Mouse (Mus musculus) embryo, embryonic 11 days (tissue): ENCODE data around the gene Neurod2.

Experiments
- DNase-seq: peaks from one replicate; pipeline ENCODE4 v3.0.0-alpha.2; 2015

The Neurod2 gene

DNA sequence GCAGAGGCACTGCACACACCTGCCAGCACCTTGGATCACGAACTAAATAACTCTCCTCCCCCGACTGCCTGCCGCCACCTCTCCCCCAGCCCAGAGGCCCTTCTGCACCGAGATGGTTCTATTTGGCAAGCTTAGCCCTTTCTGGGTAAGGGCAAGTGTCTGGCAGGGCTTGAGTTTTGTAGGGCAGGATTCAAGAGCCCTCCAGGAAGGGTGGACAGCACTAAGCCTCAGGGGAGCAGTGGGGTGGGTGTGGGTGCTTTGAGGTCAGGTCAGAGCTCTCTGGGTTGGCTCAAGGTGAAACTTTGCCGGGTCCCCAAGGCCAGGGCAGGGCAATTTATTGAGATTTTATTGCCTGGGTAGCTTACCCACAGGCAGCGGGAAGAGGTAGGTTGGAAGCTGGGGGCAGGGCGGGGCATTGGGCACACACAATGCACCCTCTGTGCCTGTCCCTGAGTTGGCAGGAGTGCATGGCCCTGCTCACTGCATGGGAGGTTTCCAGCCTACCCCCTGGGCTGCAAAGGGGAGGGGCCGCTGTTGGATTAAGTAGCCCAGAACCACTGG, 24.3 kb upstream of the Neurod2 start:
- DNase-seq: no peak

DNA sequence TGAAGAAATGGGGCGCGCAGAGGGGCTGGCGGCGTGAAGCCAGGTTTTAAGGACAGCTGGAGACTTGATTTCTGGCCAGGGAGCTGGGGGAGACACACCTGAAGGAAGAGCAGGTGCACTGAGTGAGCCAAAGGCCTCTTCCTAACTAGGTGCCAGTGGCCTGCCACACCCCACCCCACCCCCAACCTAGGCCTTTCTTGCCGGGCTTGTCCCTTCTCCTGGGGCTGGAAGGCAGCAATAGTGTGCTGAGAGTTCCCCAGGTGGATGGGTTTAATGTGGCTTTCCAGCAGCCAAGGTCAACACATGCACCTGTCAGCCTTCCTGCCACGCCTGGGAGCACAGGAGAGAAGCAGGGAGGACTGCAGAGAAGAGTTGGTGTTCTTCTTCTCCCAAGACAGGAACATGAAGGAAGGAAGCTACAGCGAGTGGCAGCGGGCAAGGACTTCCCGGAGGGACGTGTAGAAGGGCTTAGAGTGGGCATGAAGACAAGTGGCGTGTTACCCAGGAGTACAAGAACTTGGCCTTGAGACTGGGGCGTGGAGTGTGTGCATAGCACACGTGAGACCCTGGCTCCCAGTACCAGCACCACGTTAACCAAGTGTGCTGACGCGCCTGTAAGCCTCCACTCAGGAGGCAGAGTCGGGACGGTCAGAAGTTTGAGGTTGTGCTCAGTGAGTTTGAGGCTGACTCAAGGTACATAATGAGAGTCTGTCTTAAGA, 23.0 kb upstream of the Neurod2 start:
- no peak for DNase-seq

DNA sequence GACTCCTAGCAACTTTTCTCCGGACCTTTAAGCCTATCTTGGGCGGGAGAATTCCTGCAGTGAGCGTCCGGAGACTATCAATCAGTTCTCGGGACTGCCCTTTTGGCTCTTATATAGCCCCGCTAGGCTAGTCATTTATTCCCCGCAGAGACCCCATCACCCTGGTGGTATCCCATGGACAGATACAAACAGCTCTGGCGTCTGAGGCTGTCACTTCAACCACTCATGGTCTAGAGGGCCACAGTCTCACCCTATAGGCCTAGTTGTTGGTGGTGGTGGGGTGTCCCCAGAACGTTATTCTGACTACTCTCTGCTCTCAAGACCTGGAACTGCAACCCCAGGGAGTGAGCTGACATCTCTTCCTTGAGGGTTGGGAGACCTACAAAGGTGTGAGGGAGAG, 19.9 kb upstream of the Neurod2 start:
- DNase-seq: no peak

DNA sequence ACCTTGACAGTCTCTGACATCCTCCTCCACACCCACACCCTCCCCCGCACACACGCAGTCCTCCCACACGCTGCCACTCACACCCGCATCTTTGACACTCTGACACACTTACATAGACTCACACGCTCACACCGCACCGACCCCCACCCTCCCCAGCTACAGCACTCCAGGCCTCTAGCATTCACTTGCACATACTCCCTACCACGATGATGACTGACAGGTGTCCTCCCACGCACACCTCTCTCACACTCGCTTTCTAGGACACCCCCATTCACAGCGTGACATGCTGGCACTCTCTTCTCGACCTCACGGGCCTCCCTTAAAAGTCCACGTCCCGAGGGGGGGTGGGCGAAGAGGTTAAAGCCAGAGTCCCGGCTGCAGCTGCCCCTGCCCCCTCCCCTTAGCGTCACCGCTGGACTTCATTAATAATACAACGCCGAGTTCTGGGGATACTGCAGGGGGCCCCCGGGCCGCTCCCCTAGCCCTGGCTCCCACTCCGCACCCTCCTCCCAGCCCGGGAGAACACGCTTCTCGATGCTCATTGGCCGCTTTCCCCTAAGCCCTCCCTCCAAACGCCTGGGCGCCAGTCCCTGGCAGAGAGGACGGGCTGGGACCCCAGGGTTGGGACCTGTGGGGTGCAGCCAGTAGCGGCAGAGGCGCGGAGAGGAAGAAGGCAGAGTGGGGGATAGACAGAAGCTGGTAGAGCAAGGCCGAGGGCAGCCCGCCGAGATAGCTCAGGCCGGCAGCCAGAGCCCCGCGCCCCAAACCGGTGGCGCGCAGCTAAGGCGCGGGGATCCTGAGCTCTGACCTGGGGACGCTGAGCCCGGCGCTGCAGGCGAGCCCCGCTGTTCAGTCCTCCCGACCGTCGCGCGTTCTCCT, 18.9 kb upstream of the Neurod2 start, which contains the start of gene Ppp1r1b:
TSS of gene Ppp1r1b (plus strand) at position 322 of the 879 bp plus-strand sequence.
- peak; percentile 59 for DNase-seq

DNA sequence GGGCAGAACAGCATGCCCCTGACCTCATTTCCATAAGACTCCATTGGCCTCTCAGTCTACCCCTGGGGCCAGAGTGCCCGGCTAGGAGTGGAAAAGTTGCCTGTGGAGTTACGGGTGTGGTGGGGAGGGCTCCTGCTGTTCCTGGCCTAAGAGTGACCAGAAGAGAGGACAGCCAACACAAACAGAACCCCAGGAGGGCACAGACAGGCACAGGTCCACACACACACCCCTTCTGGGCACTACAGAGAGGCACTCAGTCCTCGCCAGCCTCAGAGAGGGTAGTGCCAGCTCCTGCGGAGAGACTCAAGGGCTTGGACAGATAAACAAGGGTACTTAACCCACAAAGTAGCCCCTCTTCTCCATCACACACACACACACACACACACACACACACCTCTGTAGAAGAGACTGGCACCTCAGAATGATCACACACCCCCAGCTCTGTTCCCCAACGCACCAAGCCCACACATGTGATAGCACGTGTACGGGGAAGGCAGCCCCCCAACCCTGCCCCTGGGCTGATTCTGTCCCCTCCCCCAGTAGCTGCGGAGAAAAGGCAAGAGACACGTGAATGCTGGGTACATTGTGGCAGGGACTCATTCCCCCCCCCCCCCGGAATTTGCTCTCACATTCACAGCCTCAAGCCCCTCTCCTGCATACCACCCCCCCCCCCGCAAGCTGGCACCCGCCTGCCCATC, 18.1 kb upstream of the Neurod2 start:
- DNase-seq: no peak

DNA sequence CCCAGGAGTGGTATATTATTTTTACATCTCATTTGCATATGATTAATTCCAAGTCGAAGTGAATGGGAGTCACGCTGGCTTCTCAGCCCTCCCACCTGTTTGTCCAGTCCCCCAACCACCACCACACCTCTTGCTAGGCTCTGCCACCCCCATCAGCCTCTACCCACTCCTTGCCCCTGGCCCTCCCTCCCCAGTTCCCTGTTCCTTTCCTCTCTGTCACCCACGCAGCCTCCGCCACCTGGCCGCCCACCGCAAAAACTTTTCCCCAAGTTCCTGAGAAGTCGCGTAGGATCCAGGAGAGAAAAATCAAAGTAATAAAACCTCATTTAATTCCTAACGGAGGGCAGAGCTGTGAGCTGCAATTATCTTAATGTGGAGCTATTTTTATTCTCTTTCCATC, 16.7 kb upstream of the Neurod2 start:
- DNase-seq: no peak

DNA sequence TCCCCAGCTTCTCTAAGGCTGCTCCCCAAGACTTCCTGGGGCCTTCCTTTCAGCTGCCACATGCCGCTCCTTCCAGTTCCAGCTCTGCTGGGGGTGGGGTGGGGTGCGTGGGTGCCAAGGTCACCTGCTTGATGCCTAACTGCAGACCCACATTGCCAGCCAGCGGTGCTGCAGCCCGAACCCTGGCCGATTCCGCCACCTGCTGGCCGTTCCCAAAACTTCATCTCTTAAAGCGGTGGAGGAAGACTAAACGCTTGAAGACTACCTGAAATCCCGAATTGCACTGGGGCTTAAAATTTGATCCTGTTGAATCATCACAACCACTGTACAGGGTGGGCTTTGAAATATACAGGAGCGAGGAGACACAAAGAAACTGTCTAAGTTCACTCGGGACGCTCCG, 15.8 kb upstream of the Neurod2 start:
- DNase-seq: peak; percentile 76

DNA sequence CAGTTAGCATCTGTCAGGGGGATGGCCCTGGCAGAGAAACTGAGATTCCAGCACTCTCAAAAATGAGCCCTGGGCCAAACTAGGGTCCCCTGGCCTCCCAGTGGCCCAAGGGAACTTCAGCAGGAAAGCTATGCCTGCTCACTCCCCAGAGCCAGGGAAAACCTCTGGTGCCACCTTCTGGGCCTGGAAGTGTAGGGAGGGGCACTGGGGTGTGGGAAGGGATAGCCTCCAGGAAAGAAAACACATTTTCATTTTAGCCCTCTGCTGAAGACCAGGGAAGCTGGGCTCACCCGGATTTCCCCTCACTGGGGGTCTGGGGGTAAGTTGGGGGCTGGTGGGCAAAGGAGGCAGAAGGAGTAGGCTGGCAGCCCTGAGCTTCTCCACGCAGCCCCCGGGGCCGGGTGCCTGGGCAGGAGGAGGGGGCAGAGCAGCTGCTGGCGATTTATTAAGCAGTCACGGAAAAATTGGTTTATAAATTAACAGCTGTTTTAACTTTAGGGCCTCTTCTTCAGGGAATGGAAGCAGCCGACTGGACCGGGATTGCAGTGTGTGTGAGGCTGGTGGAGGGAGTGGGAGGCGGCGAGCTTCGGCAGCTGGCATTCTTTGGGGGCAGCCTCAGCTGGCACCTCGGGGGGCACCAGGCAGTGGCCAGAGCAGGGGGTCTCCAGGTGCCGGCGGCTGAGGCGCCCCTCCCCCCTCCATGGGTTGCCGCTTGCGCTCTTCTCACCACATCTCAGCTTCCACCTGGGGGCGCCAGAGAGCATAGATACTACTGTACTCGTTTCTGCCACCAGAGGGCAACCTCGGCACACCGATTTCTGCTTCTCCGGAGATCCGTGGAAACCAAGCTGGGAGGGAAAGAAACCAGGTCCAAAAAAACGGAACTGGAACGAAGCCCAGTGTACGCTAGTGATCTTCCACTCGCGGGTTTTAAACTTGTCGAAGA, 12.8 kb upstream of the Neurod2 start:
- DNase-seq: peak; percentile 91

DNA sequence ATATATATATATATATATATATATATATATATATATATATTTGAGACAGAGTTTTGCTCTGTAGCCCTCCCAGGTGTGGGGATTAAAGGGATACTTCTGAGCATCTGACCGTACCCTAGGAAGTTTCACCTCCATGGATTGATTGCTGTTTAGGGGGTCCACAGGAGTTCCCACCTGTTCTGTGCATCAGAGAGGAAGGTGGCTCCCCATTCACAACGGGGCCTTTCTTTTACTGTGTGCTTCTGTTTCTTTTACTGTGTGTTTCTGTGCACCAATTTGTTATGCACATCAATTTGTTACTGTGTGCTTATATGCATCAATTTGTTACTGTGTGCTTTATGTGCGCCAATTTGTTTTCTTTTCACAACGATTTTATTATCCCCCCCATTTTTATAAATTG, 11.7 kb upstream of the Neurod2 start:
- no peak for DNase-seq

DNA sequence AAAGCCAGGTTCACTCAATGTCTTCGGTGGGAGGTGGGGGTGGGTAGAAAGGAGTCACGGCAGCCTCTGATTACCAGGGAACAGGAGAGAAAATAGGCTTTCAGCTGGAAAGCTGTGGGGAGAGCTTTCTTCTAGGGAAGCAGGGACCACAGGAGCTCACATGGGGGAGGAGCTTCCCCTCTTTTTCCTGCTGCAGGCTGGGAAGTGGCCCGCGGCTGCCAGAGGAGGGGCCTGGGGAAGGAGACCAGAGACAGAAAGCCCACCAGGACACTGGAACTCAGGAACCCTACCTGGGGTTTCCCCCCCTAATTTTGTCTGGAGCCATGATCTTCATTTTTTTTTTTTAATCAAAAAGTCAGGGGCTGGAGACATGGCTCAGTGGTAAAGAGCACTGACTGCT, 11.1 kb upstream of the Neurod2 start:
- no peak for DNase-seq

DNA sequence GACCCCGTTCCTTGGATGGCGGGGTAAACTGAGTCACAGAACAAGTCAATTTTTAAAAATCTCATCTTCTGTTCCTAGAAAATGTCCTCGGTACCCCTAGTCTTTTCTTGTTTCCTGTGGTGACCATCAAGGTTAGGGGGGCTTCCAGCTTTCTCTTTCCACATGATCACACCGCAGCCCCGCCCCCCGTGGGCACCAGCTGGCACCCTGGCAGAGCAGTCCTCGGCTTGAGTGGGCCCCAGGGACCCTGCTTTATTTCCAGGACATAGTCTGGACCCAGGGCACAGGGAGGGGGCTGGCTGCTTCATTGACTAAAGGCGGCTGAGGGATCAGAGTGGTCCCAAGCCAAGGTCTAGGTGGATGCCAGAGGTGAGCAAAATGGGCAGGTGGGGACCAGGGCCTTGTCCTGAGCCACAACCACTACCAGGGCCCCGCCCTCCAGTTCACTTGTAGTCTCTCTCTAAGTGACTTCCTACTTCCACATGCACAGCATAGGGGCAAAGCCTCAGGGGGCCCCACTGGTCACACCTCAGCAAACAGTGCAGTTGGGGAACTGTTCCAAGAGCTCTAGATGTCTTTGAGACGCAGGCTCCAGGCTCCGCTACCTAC, 10.3 kb upstream of the Neurod2 start:
- DNase-seq: no peak

DNA sequence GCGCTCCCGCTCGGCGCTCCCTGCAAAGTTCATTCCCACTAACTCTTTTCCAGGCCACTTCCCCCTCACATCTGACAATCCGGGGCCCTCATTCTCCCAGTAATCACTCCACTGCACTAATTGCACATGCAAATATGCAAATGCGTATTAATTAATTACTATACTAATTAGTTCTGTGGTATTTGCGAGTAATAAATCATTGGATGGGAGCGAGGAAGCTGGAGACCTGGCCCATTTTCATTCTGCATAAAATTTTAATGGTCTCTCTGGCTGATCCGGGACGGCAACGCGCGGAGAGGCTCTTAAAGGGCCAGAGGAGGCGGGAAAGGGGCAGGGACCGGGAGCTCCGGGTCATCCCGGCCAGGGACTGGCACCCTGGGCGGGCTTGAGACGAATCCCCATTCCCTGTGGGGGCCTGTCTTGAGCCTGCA, 9.6 kb upstream of the Neurod2 start:
- DNase-seq: peak; percentile 35

DNA sequence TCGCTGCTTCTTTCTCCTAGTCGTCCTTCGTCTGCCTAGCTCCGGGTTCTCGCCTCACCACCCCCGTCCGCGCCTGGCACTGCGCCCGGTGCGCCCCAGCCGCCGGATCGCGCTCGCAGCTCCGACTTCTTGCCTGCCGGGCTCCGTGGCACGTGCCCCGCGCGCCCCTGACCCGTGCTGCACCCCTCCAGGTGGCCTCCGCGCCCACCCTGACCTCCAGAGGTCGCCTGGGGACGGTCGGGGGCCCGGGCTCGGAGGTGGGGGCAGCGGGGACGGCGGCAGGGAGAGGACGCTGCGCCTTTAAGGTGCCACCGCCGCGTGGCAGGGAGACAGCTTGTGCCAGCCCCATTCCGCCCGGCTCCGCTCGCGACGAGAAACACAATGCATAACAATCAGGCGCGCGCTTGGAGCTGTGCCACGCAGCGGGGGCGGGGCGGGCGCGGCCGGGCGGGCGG, 9.1 kb upstream of the Neurod2 start:
- peak; percentile 47 for DNase-seq

DNA sequence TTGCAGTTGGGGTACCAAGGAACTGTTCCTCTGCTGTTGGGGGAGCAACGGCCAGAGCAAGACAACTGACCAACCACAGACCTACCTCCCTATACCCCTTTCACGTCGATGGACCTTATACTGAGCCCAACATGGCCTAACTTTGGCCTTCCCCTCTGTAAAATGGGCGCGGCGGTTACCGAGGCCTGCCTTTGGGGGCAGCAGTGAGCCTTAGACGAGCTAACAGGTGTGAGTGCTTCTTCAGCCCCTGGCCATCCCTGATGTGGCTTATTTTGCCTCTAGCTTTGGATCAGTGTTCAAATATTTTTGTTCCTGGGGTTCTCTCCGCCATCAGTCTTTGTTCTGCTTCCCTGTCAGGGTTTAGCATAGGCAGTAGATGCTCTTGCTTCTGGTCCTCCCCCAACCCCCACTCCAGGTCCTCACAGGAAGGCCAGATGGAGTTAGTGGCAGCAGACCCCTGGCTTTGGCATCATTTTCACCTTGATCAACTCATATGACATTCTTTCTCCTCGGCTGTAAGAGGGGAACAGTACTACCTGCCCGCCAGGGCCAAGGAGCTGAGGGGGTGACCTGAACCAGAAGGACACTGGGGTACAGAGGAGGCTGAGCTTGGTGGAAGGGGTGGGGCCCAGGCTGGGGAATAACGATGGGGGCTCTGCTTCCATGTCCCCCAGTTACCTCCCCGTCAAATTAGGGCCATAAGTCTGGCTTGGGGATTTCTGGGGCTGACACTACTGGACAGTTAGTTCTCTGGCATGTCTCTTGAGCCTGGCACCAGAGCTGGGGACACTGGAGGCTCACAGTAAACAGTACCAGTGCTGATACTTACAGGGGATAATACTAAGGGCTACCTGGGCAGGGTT, 7.0 kb upstream of the Neurod2 start:
- DNase-seq: no peak

DNA sequence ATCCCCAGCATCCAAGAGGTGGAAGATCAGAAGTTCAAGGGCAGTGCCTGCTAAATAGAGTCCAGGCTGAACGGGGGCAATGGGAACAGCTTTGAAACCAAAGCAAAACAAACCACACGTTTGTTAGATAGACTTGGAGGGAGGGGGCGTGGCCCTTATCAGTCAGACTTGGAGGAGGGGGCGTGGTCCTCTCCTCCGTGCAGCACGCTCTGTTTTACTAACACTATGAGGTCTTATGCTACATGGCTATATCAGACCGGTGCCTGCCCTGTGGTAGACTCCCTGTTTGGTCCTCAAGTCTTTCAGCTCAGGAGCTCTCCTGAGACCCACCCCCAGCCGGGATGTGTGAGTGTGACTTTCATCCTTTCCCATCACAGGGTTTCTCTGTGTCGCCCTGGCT, 5.8 kb upstream of the Neurod2 start:
- DNase-seq: peak; percentile 41

DNA sequence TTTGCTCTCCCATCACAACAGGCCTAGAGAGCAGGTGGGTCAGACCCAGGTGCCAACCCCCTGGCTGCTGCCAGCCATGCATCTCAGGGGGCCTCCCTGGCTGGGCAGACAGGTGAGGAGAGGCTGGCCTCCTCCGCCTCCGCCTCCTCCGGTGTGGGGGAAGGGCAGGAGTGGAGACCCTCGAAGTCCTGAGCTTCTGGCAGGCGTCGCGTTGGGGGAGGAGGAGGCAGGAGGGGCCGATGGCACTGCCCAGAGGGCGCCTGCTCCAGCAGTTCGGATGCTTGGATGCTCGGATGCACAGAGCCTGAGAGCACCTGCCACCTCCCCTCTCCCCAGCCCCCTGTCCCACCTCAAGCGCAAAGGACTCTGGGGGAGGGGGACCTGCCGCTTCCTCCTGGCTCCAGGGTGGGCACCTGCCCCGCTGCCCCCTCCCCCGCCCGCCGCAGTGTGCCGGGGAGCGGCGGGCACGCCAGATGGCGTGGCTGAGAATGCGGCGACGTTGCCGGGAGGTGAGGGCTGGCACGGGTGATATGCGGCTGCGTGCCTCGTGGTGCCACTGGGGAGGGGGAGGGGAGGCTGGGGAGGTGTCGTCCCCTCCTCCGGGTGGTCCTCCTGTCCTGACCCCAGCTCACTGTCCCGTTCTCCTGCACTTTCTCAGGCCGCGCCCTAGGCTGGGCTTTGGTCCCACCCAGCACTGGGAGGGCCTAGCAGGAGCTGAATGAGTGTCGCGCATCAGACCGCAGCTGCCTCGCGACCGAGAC, 4.7 kb upstream of the Neurod2 start:
- DNase-seq: no peak

DNA sequence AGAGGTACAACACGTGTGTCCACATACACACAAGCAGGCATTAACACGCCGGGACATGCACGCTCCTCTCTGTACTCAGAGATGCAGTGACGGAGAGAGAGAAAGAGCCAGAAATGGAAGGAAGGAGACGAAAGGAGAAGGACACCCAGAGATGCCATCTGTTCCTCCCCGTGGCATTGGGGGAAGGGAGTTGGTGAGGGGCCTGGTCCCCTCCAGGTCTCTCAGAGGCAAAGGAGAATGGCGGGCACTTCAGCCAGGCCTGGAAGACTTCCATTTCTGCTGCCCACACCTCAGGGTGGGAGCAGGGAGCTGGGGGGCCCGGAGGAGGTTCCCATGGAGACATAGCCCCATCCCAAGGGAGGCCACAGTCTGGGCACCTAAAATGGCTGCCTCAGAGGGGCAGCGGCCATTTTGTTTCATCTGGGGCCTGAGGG, 3.8 kb upstream of the Neurod2 start:
- no peak for DNase-seq

DNA sequence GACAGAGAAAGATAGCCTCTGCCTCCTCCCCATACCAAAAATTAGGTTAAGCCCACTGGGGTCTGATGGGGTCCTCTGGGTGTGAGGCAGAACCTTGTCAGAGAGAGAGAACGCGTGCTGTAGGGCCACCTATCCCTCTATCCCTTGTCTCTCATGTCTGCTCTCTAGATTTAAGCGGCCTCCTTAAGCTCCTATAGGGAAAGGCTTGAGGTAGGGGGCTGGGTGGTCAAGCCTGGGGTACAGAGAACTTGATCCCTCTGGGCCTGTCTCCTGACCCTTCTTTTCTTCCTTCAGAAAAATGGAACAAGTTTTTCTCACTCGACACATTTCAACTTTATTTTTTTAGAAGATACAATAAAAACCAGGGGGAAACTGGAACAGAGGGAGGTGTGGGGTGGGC, 3.4 kb upstream of the Neurod2 start:
- DNase-seq: no peak

DNA sequence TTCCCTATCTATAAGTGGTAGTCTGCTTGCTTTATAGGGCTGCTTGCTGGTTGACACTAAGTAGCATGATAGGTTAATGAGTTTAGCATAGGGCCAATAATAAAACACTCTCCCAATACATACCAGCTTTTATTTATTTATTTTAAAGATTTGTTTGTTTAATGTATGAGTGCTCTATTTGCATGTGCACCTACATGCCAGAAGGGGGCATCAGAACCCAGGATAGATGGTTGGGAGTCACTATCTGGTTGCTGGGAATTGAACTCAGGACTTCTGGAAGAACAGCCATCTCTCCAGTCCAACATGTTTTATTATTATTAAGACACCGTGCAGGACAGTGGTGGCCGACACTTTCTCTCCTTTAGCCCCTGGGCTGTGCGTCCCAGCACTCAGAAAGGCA, 2.7 kb upstream of the Neurod2 start:
- DNase-seq: no peak

DNA sequence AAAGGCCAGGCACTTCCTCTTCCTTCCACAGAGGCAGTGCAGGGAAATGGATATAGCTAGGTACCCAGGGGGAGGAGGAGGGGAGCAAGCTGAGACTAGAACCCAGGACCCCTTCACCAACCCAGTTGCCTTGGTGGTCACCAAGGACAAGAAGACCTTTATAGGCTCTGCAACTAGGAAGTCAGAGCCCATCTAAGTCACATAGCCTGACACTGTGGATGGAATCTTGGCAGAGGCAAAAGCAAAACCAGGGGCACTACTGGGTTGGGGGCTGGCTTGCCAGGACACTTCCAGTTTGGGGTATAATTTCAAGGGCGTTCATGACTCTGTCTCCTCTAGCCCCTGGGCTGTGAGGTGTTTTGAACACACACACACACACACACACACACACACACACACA, 2.0 kb upstream of the Neurod2 start:
- DNase-seq: no peak
